8 mouse cellular contexts compared by ENCODE assay signal in the genomic region with DNA sequence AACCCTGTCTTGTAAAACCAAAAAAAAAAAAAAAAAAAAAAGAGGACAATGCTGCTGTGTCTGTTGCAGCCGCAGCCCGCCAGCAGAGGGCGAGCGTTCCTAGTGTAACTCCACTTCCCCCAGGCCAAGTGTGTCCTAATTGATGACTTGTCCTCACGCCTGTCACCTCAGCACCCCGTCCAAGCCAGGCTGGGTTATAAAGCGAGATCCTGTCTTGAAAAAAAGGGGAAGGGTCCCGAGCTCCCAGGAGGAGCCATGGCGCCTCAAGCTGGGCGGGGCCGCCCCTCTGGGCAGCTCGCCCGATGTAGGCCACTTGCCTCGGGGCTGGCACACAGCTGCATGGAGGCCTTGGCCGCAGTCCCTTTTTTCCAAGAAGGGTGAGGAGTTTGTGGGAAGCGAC. TPM values are rescaled to one million over a fixed set of nuclear protein-coding genes. Genes with fewer than 3 reads are reported as not detected.
A peak's percentile ranks its signal among the peaks of the same experiment; 100 is the strongest.
DNase-seq lines count a peak whose midpoint lies in the region; ATAC-seq and TF ChIP-seq lines count a peak whose summit lies in the region.

No protein-coding gene starts in this region.

- peaks cover 30% of the 10 kb centered on the region for H3K4me1 ChIP-seq in embryonic facial prominence, embryonic 13.5 days
- peaks cover 6% of the 10 kb centered on the region; the same call in 1 of the 2 replicates for H3K4me1 ChIP-seq in kidney, adult 2 months (ENCODE audit: control insufficient read depth, insufficient read depth, low read length)
- peaks cover 22% of the 10 kb centered on the region for H3K4me1 ChIP-seq in limb, embryonic 14.5 days (ENCODE audit: control insufficient read depth, insufficient read depth, low read length)
- no peaks in the 10 kb centered on the region for H3K4me1 ChIP-seq in midbrain, postnatal 0 days (ENCODE audit: insufficient read depth, low read length)

- no peak overlapping the region for H3K27ac ChIP-seq in embryonic facial prominence, embryonic 13.5 days
- no peak overlapping the region for H3K27ac ChIP-seq in kidney, adult 2 months (ENCODE audit: insufficient read depth, low read depth, low read length)
- no peak overlapping the region for H3K27ac ChIP-seq in limb, embryonic 14.5 days (replicated peaks; ENCODE audit: low read depth, low read length)
- no peak overlapping the region for H3K27ac ChIP-seq in midbrain, postnatal 0 days (ENCODE audit: low read depth, low read length)

- no peak for ATAC-seq in embryonic facial prominence, embryonic 13.5 days (ENCODE audit: insufficient number of reproducible peaks, insufficient read depth, low FRiP score, low TSS enrichment, low read depth)
- peak; percentile 46 for ATAC-seq in limb, embryonic 14.5 days (ENCODE audit: low FRiP score, low read depth)
- ATAC-seq in midbrain, postnatal 0 days (ENCODE audit: low FRiP score) = peak; percentile 52; the same call in 1 of the 2 replicates

- peak overlapping the region; percentile 32 for H3K4me2 ChIP-seq in embryonic facial prominence, embryonic 13.5 days
- H3K4me2 ChIP-seq in limb, embryonic 14.5 days (replicated peaks; ENCODE audit: low read depth, low read length, severe bottlenecking) = peak overlapping the region; percentile 19; the same call in 1 of the 2 replicates
- no peak overlapping the region for H3K4me2 ChIP-seq in midbrain, postnatal 0 days (ENCODE audit: low read depth, low read length, poor library complexity, severe bottlenecking)

- peaks cover 50% of the 10 kb centered on the region for H3K36me3 ChIP-seq in embryonic facial prominence, embryonic 13.5 days
- H3K36me3 ChIP-seq in kidney, adult 2 months (ENCODE audit: control insufficient read depth, insufficient read depth, low read length) = no peaks in the 10 kb centered on the region
- peaks cover 45% of the 10 kb centered on the region for H3K36me3 ChIP-seq in limb, embryonic 14.5 days (ENCODE audit: control insufficient read depth, insufficient read depth, low read length)
- peaks cover 20% of the 10 kb centered on the region for H3K36me3 ChIP-seq in midbrain, postnatal 0 days (ENCODE audit: insufficient read depth, low read length)

- peak; percentile 78 for TF ChIP-seq CTCF in kidney, adult 2 months (conservative IDR thresholded peaks at IDR 0.05; ENCODE audit: insufficient read depth, insufficient read length, low read depth, low read length)
- peak; percentile 80 for TF ChIP-seq CTCF in midbrain, postnatal 0 days (IDR thresholded peaks at IDR 0.05)

- no peak overlapping the region for H3K4me3 ChIP-seq in embryonic facial prominence, embryonic 13.5 days
- no peak overlapping the region for H3K4me3 ChIP-seq in kidney, adult 2 months (ENCODE audit: insufficient read depth, low read depth, low read length)
- H3K4me3 ChIP-seq in limb, embryonic 14.5 days (replicated peaks; ENCODE audit: low read length) = no peak overlapping the region
- no peak overlapping the region for H3K4me3 ChIP-seq in midbrain, postnatal 0 days (ENCODE audit: low read depth, low read length)

- TF ChIP-seq POLR2A in kidney, adult 2 months (IDR thresholded peaks at IDR 0.05; ENCODE audit: low read depth, low read length) = no peak
- no peak for TF ChIP-seq POLR2A in limb, embryonic 14.5 days (IDR thresholded peaks at IDR 0.05; ENCODE audit: borderline replicate concordance, extremely low read depth, insufficient read depth, insufficient read length)

- H3K9me3 ChIP-seq in embryonic facial prominence, embryonic 13.5 days = no peaks in the 10 kb centered on the region
- no peaks in the 10 kb centered on the region for H3K9me3 ChIP-seq in limb, embryonic 14.5 days (ENCODE audit: control insufficient read depth, low read length)
- H3K9me3 ChIP-seq in midbrain, postnatal 0 days (ENCODE audit: low read length) = no peaks in the 10 kb centered on the region

- WGBS in embryonic facial prominence, embryonic 13.5 days = 21% methylated on average over 16 of the region's 16 CpGs
- WGBS in kidney, adult 2 months = 15% methylated on average over 16 of the region's 16 CpGs
- 15% methylated on average over 13 of the region's 16 CpGs for WGBS in limb, embryonic 14.5 days
- 24% methylated on average over 16 of the region's 16 CpGs for WGBS in midbrain, postnatal 0 days

- no peaks in the 10 kb centered on the region for H3K27me3 ChIP-seq in embryonic facial prominence, embryonic 13.5 days
- H3K27me3 ChIP-seq in kidney, adult 2 months (replicated peaks; ENCODE audit: control insufficient read depth, insufficient read depth, low read length) = no peaks in the 10 kb centered on the region
- no peaks in the 10 kb centered on the region for H3K27me3 ChIP-seq in limb, embryonic 14.5 days (ENCODE audit: control insufficient read depth, insufficient read depth, low read length)
- H3K27me3 ChIP-seq in midbrain, postnatal 0 days (ENCODE audit: insufficient read depth, low read length) = no peaks in the 10 kb centered on the region

- no peak overlapping the region for H3K9ac ChIP-seq in embryonic facial prominence, embryonic 13.5 days
- 0 out of 2 replicates have a peak overlapping the region, but pooled peaks have one; percentile 16 for H3K9ac ChIP-seq in limb, embryonic 14.5 days (ENCODE audit: low read depth, low read length, severe bottlenecking)
- no peak overlapping the region for H3K9ac ChIP-seq in midbrain, postnatal 0 days (replicated peaks; ENCODE audit: low read length, poor library complexity, severe bottlenecking)

- DNase-seq in 3T3-L1 (ENCODE audit: low read depth, low spot score) = peak; percentile 94
- peak; percentile 90 to 93 for DNase-seq in adrenal gland, postnatal 36 days
- DNase-seq in heart, adult 8-10 months (ENCODE audit: low spot score) = peak; percentile 85
- peak; percentile 92 for DNase-seq in kidney, adult 2 months
- DNase-seq in limb, embryonic 14.5 days (ENCODE audit: low spot score) = peak; percentile 77
- DNase-seq in midbrain, postnatal 0 days (ENCODE audit: low spot score) = peak; percentile 91
- DNase-seq in spleen, postnatal 10 days (ENCODE audit: low spot score in 2 of 2) = peak; percentile 55 to 89

RNA-seq across cellular contexts. Expression of gene Gtpbp3, which starts 7.1 kb away (rescaled TPM):
- total RNA-seq in adrenal gland, postnatal 36 days (2021) = 10 to 100 TPM; 22.5 to 23.1 TPM
- 22.4 and 23.5 TPM in 2 replicates for polyA plus RNA-seq in embryonic facial prominence, embryonic 13.5 days (2015; fragmentation: Nextera tagmentation; extraction: Ambion mirVana)
- 10 to 100 TPM; 17.5 to 22.2 (median 19.0) TPM for total RNA-seq in heart, adult 8-10 months (2022)
- 20.2 and 25.0 TPM in 2 replicates for polyA plus RNA-seq in kidney, adult 2 months (2012; rRNA removed)
- polyA plus RNA-seq in limb, embryonic 14.5 days (2012; rRNA removed) = 41.6 and 59.5 TPM in 2 replicates
- polyA plus RNA-seq in limb, embryonic 14.5 days (2014; fragmentation: Nextera tagmentation; extraction: Ambion mirVana) = 5.9 and 6.8 TPM in 2 replicates
- 28.0 and 31.5 TPM in 2 replicates for total RNA-seq in midbrain, postnatal 0 days (2014; rRNA removed)
- polyA plus RNA-seq in midbrain, postnatal 0 days (2015; fragmentation: Nextera tagmentation; extraction: Ambion mirVana) = 11.4 and 11.5 TPM in 2 replicates

RNA-seq across cellular contexts. Expression of gene Ano8, which starts 9.3 kb away (rescaled TPM):
- 10 to 100 TPM; 14.0 to 15.1 TPM for total RNA-seq in adrenal gland, postnatal 36 days (2021)
- 2.2 and 3.0 TPM in 2 replicates for polyA plus RNA-seq in embryonic facial prominence, embryonic 13.5 days (2015; fragmentation: Nextera tagmentation; extraction: Ambion mirVana)
- total RNA-seq in heart, adult 8-10 months (2022) = 10 to 100 TPM; 14.1 to 17.3 (median 16.1) TPM
- 12.6 and 15.2 TPM in 2 replicates for polyA plus RNA-seq in kidney, adult 2 months (2012; rRNA removed)
- 37.2 and 43.3 TPM in 2 replicates for polyA plus RNA-seq in limb, embryonic 14.5 days (2012; rRNA removed)
- 1.8 and 3.0 TPM in 2 replicates for polyA plus RNA-seq in limb, embryonic 14.5 days (2014; fragmentation: Nextera tagmentation; extraction: Ambion mirVana)
- total RNA-seq in midbrain, postnatal 0 days (2014; rRNA removed) = 81.6 and 82.2 TPM in 2 replicates
- polyA plus RNA-seq in midbrain, postnatal 0 days (2015; fragmentation: Nextera tagmentation; extraction: Ambion mirVana) = 5.4 and 5.6 TPM in 2 replicates

RNA-seq across cellular contexts. Expression of gene Plvap, which starts 16.5 kb away (rescaled TPM):
- 100 to 1,000 TPM; 200 to 203 TPM for total RNA-seq in adrenal gland, postnatal 36 days (2021)
- 47.3 and 52.2 TPM in 2 replicates for polyA plus RNA-seq in embryonic facial prominence, embryonic 13.5 days (2015; fragmentation: Nextera tagmentation; extraction: Ambion mirVana)
- 10 to 100 TPM; 23.8 to 29.1 (median 27.0) TPM for total RNA-seq in heart, adult 8-10 months (2022)
- 502 and 542 TPM in 2 replicates for polyA plus RNA-seq in kidney, adult 2 months (2012; rRNA removed)
- 59.8 and 77.7 TPM in 2 replicates for polyA plus RNA-seq in limb, embryonic 14.5 days (2012; rRNA removed)
- polyA plus RNA-seq in limb, embryonic 14.5 days (2014; fragmentation: Nextera tagmentation; extraction: Ambion mirVana) = 53.2 and 57.2 TPM in 2 replicates
- total RNA-seq in midbrain, postnatal 0 days (2014; rRNA removed) = 4.8 and 7.6 TPM in 2 replicates
- 9.0 and 10.4 TPM in 2 replicates for polyA plus RNA-seq in midbrain, postnatal 0 days (2015; fragmentation: Nextera tagmentation; extraction: Ambion mirVana)

RNA-seq across cellular contexts. Expression of gene Dda1, which starts 26.0 kb away (rescaled TPM):
- 10 to 100 TPM; 57.7 to 62.3 TPM for total RNA-seq in adrenal gland, postnatal 36 days (2021)
- 109 and 113 TPM in 2 replicates for polyA plus RNA-seq in embryonic facial prominence, embryonic 13.5 days (2015; fragmentation: Nextera tagmentation; extraction: Ambion mirVana)
- total RNA-seq in heart, adult 8-10 months (2022) = 10 to 100 TPM; 31.0 to 37.7 (median 33.8) TPM
- 61.5 and 62.6 TPM in 2 replicates for polyA plus RNA-seq in kidney, adult 2 months (2012; rRNA removed)
- polyA plus RNA-seq in limb, embryonic 14.5 days (2012; rRNA removed) = 101 and 127 TPM in 2 replicates
- 94.6 and 99.6 TPM in 2 replicates for polyA plus RNA-seq in limb, embryonic 14.5 days (2014; fragmentation: Nextera tagmentation; extraction: Ambion mirVana)
- 187 and 211 TPM in 2 replicates for total RNA-seq in midbrain, postnatal 0 days (2014; rRNA removed)
- polyA plus RNA-seq in midbrain, postnatal 0 days (2015; fragmentation: Nextera tagmentation; extraction: Ambion mirVana) = 267 and 269 TPM in 2 replicates

RNA-seq across cellular contexts. Expression of gene Mrpl34, which starts 30.3 kb away (rescaled TPM):
- total RNA-seq in adrenal gland, postnatal 36 days (2021) = 100 to 1,000 TPM in 1 of 2 experiments, 10 to 100 TPM in 1; 91.9 to 111 TPM
- 146 and 148 TPM in 2 replicates for polyA plus RNA-seq in embryonic facial prominence, embryonic 13.5 days (2015; fragmentation: Nextera tagmentation; extraction: Ambion mirVana)
- total RNA-seq in heart, adult 8-10 months (2022) = 100 to 1,000 TPM; 114 to 128 (median 119) TPM
- 168 and 186 TPM in 2 replicates for polyA plus RNA-seq in kidney, adult 2 months (2012; rRNA removed)
- 62.3 and 70.6 TPM in 2 replicates for polyA plus RNA-seq in limb, embryonic 14.5 days (2012; rRNA removed)
- 121 and 130 TPM in 2 replicates for polyA plus RNA-seq in limb, embryonic 14.5 days (2014; fragmentation: Nextera tagmentation; extraction: Ambion mirVana)
- 105 and 119 TPM in 2 replicates for total RNA-seq in midbrain, postnatal 0 days (2014; rRNA removed)
- 163 and 165 TPM in 2 replicates for polyA plus RNA-seq in midbrain, postnatal 0 days (2015; fragmentation: Nextera tagmentation; extraction: Ambion mirVana)
